29 mouse cellular contexts compared by ENCODE assay signal in the genomic region with DNA sequence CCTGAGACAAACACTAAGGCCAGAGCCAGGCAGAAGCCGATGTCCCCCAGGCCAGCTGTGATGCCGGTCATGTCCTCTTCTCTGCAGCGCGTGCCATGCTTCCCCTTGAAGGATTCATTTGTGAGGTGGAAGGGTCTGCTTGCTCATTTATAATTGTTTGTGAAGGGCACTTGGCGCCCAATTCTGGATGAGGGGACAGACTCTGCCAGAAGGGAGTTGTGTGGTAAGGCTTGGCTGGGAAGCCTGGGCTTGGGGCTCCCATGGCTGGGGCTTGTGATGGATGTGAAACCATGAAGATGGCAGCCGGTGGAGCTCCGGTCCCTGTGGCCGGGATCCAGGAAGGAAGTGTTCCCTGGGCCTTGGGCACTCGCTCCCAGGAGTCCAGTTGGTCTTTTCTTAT. TPM values are rescaled to one million over a fixed set of nuclear protein-coding genes. Genes with fewer than 3 reads are reported as not detected.
"Had no signal": no experiment of that assay in that cellular context is flagged by ENCODE, and none has a peak within 500 bp of the region (broad histone marks: within the 10 kb centered on the region; RNA-seq: fewer than 3 reads in every experiment).

No protein-coding gene starts in this region.

- H3K9ac ChIP-seq: heart, embryonic 12.5 days; hindbrain, embryonic 14.5 days; kidney, embryonic 15.5 days; limb, embryonic 13.5 days; limb, embryonic 15.5 days; liver, embryonic 12.5 days; liver, embryonic 14.5 days had no signal

- H3K4me1 ChIP-seq: heart, embryonic 10.5 days; limb, embryonic 13.5 days; limb, embryonic 15.5 days; liver, embryonic 12.5 days had no signal

- H3K4me3 ChIP-seq: gastrocnemius, adult 2 months; heart, embryonic 10.5 days; heart, embryonic 12.5 days; kidney, embryonic 15.5 days; limb, embryonic 13.5 days; limb, embryonic 15.5 days; liver, embryonic 12.5 days had no signal

- H3K9me3 ChIP-seq: heart, embryonic 10.5 days; heart, embryonic 12.5 days; kidney, embryonic 15.5 days; limb, embryonic 13.5 days; limb, embryonic 15.5 days; liver, embryonic 12.5 days had no signal

- ATAC-seq: intestine, embryonic 16.5 days; liver, embryonic 12.5 days had no signal

- H3K27ac ChIP-seq: gastrocnemius, adult 2 months; heart, embryonic 10.5 days; hindbrain, embryonic 14.5 days; hindbrain, postnatal 0 days; kidney, embryonic 15.5 days; kidney, postnatal 0 days; limb, embryonic 13.5 days; limb, embryonic 15.5 days; liver, embryonic 12.5 days; liver, embryonic 14.5 days had no signal

- H3K36me3 ChIP-seq: heart, embryonic 10.5 days; heart, embryonic 12.5 days; kidney, embryonic 15.5 days; limb, embryonic 13.5 days; limb, embryonic 15.5 days; liver, embryonic 12.5 days had no signal

- DNase-seq: gastrocnemius, adult 2 months; gastrocnemius, postnatal 10 days; gastrocnemius, postnatal 25 days; heart, adult 18-20 months; heart, postnatal 10 days; kidney, adult 11 months; kidney, adult 2 months; kidney, adult 9 months; kidney, postnatal 14 days; kidney, postnatal 36 days; layer of hippocampus, adult 9-11 months; layer of hippocampus, postnatal 36 days had no signal

- H3K4me2 ChIP-seq: heart, embryonic 12.5 days; hindbrain, embryonic 14.5 days; kidney, embryonic 15.5 days; limb, embryonic 13.5 days; limb, embryonic 15.5 days; liver, embryonic 12.5 days had no signal

RNA-seq across cellular contexts. Expression of gene C1ql1, which starts 37.6 kb away (rescaled TPM):
- total RNA-seq: gastrocnemius, adult 2 months; granulocyte monocyte progenitor cell, adult 5-6 weeks; heart, adult 18-20 months; heart, adult 8-10 months; heart, postnatal 25 days; hematopoietic stem cell, adult 5-6 weeks; liver, adult 2 months had no signal
- polyA plus RNA-seq: liver, adult 2 months had no signal

RNA-seq across cellular contexts. Expression of gene Kif18b, which starts 59.2 kb away (rescaled TPM):
- total RNA-seq: gastrocnemius, adult 2 months; layer of hippocampus, adult 18-20 months had no signal
